Mouse (Mus musculus) heart, postnatal 14 days (tissue): ENCODE measurements at regions not wholly inside any gene's neighbourhood (a gene's known extent, or its start where the extent isn't known, plus 50 kb on each side); places are given as distances from the start of the nearest gene placed in this dataset.
"Not testable (repeated sequence)": the region's sequence is repeated elsewhere in the genome, so short reads cannot be mapped to it uniquely, and the experiment has no call there.

Source experiments
- DNase-seq, 2 experiments: peaks; one replicate each; pipeline ENCODE4 v3.0.0; 2021 to 2022
- intact Hi-C: fragments of 180-260 bp; cut with DNase I; formaldehyde crosslinking; loops from one replicate; pipeline ENCODE4 v1.15.1; 2025

DNA sequence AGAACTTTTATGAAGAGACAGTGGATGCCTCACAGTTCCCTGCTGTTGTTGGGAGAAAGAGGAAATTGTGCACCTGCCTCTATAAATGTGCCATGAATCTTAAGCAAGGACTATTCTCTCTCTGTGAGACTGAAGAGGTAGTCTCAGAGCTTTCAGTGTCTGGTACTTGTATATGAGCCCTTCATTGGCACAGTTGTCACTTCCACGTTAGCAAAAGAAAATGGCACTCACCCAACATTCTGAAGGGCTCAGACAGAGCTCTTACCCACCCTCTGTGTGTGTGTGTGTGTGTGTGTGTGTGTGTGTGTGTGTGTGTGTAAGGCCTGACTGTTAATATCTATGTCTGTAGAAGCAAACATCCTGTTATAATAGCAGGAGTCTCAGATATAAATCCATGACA lies 75.6 kb upstream of the Lhfpl3 start:
- no peak for DNase-seq
- intact Hi-C loops, result no loop called here

- no peak for DNase-seq
- intact Hi-C loops, result loop anchor here (2.0 kb wide), 1 partner anchor 584 kb away; no protein-coding TSS in a partner anchor
Observed at GRCm38 (mm10) chr5:22641233-22641632, 91.0 kb upstream of the Orc5 start.

- intact Hi-C loops, DNase-seq: not testable (repeated sequence)
Observed at GRCm38 (mm10) chr5:22616989-22617388, 66.8 kb upstream of the Orc5 start.
